ENCODE assay signal across 1 mouse cellular context in the genomic region with DNA sequence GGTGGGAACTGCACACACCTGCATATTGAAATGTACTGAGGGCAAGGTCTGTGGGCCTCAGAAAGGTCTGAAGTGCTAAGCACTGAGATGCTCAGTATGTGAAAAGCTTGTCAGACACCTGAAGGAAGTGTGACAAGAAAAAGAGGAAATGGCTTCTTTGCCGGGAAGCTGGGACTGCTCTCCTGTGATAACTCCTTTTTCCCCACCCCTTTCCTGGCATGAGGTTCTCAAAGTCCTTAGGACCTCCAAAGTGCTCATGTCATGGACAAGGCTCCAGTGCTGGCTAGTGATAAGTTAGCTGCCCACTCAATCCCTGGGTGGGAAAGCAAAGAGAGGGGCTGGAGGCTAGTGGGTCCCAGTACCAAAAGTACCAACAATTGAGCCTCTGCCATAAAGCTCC.
TF ChIP-seq lines count a peak whose summit lies in the region.

No protein-coding gene starts in this region.

TF ChIP-seq in MEL, 35 proteins besides CTCF, POLR2A, EP300 and RAD21:
- no peak for TF ChIP-seq POLR2AphosphoS5 (IDR thresholded peaks at IDR 0.05; ENCODE audit: borderline replicate concordance, low read depth, low read length)
- no peak for TF ChIP-seq CHD1 (IDR thresholded peaks at IDR 0.05; ENCODE audit: low read depth, low read length)
- peak; percentile 47; the same call in 1 of the 2 replicates for TF ChIP-seq SIN3A (IDR thresholded peaks at IDR 0.05; ENCODE audit: low read length)
- TF ChIP-seq SMC3 (IDR thresholded peaks at IDR 0.05; ENCODE audit: low read depth, low read length): no peak
- no peak for TF ChIP-seq NRF1 (IDR thresholded peaks at IDR 0.05; ENCODE audit: insufficient read depth, low read depth, low read length, poor library complexity, severe bottlenecking)
- no peak for TF ChIP-seq MAFK (IDR thresholded peaks at IDR 0.05; ENCODE audit: borderline replicate concordance, low read depth, low read length)
- peak; percentile 70; the same call in 1 of the 2 replicates for TF ChIP-seq GATA1 (IDR thresholded peaks at IDR 0.05; ENCODE audit: low read depth, low read length)
- TF ChIP-seq NELFE (IDR thresholded peaks at IDR 0.05; ENCODE audit: low read depth, low read length): no peak
- TF ChIP-seq MXI1 (IDR thresholded peaks at IDR 0.05; ENCODE audit: low read depth, low read length): 0 out of 2 replicates have a peak, but pooled peaks have one; percentile 34
- peak; percentile 89 for TF ChIP-seq TAL1 (IDR thresholded peaks at IDR 0.05; ENCODE audit: low read length)
- peak; percentile 79 for TF ChIP-seq TCF12 (IDR thresholded peaks at IDR 0.05; ENCODE audit: low read depth, low read length)
- peak; percentile 31; the same call in 1 of the 2 replicates for TF ChIP-seq ETS1 (IDR thresholded peaks at IDR 0.05; ENCODE audit: low read depth, low read length)
- peak; percentile 52 for TF ChIP-seq RCOR1 (IDR thresholded peaks at IDR 0.05; ENCODE audit: low read depth, low read length)
